Mouse (Mus musculus) megakaryocyte, embryonic 14.5 days (primary cell): Measurements from ENCODE around the gene Fam43b.

Experiments
- FLI1 ChIP-seq: IDR thresholded peaks from 2 replicates; pipeline ENCODE4 v1.6.1; 2012; ENCODE audit warnings: low read length, inconsistent platforms, mixed read lengths
- GATA1 ChIP-seq: IDR thresholded peaks from 3 replicates; pipeline ENCODE4 v1.6.1; 2012; ENCODE audit warnings: mixed read lengths, low read length, inconsistent platforms, borderline replicate concordance

GRCm38 (mm10) chr4:138404806-138405205 is 8.5 kb upstream of the Fam43b start:
- TF ChIP-seq GATA1 (no peak), FLI1 (no peak)
